Mouse (Mus musculus): ENCODE measurements around the gene Bend4.

DNA sequence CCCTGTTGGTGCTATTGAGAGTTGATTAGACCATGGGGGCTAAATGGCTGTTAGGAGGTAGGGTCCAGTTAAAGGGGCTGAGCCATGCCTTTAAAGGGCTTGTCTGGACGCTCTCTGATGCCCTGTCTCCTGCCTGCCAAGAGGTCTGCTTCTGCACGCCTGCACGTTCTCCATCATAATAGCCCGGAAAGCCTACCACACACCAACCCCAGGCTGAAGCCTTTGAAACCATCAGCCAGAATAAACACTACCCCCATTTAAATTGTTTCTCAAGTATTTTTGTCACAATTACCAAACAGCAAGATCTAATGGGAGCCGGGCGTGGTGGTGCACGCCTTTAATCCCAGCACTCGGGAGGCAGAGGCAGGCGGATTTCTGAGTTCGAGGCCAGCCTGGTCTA is 65.8 kb downstream of the Bend4 start:
- TF ChIP-seq CTCF (conservative IDR thresholded peaks at IDR 0.05; ENCODE audit: low read length) (no peak), NANOG (IDR thresholded peaks at IDR 0.05; ENCODE audit: borderline replicate concordance, low read length) (peak; percentile 43; the same call in 1 of the 2 replicates), POU5F1 (IDR thresholded peaks at IDR 0.05; ENCODE audit: borderline replicate concordance, low read length) (no peak)

Measured in E14TG2a.4 (cell line).